Mouse (Mus musculus): ENCODE measurements around the gene Ramp1.

The Ramp1 gene

DNA sequence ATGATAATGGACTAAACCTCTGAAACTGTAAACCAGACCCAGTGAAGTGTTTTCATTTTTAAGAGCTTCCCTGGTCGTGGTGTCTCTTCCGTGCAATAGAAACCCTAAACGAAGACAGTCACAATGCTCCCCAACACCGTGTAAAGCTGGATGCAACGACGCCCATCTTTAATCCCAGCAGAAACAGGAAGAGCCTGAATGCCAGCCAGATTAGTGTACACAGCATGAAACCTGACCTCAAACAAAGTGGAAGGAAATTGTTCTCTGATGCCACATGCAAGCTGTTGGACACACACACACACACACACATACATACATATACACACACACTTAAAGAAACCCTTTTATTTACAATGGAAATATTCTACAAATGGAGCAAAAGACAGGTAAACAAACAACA, 51.5 kb downstream of the Ramp1 start:
- in situ Hi-C loops (cut with MboI, MseI) = no loop called here

DNA sequence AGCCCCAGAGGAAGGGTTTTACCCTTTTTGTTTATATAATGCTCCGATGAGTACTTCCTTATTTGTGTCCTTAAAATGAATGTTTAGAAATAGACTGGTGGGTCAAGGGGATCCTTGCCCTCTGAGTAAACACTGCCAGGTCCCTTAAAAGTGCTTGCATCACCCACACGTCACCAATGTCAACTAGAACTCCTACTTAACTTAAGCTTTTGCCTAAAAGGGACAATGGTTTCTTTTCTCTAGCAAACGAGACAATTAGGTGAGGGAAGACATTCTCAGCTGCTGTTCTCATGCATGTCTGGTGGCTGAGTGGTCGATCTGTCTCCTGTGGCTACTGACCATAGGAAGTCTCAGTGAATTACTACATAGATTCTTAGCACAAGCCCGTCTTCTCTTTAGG, 52.3 kb downstream of the Ramp1 start:
- in situ Hi-C loops (cut with MboI, MseI) = no loop called here

DNA sequence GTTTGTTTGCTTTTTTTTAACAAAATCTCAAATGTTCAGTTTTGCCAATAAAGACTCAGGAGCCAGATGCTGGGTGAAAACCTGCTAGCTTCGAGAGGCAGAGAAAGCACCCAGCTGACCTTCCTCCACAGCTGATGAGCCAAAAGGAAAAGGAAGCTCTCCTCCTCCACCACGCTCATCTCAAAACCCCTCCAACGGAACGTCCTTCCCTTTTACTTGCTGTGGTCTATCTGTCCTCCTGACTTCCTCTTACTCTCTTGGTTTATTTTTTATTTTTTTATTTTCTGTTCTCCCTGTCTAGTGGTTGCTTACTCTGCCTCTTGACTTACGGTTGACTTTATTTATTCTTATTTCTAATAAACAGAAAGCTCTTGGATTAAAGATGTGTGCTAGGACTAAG, 55.8 kb downstream of the Ramp1 start:
- in situ Hi-C loops (cut with MboI, MseI) = no loop called here

DNA sequence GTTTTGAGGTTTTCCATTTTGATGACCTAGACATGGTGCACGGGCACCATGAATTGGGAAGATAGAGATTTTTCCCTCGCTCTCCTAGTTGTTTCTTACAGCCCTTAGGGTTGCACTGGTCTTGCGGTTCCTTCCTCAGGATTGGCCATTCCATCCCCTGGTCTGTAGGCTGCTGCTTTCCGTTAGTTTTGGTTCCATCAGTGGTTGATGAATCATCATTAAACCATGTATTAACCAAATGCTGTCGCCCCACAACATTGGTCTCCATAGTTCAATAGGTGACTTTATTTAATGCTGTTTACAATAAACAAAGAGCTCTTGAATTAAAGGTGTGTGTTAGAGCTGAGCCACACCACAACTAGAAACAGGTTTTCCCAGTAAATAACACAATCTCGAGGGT, 58.1 kb downstream of the Ramp1 start:
- in situ Hi-C loops (cut with MboI, MseI) = no loop called here

DNA sequence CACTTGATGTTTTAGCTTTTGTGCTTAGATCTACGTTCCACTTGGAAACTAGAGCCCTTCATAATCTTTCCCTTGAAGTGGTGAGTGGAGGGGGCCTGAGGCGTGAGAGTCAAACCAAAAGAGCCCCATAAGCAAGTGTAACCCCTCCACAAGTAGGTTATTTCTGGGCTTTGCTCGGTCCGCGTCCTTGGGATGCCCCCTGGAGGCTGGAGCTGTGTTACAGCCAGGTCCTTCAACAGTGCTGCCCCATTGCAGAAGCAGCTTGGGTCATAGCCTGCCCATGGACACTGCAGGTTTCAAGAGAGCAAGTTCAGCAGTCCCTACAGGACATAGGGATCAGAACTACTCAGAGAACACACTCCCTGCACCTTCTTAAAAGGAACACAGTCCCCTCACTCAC, 59.5 kb downstream of the Ramp1 start:
- in situ Hi-C loops (cut with MboI, MseI) = no loop called here

DNA sequence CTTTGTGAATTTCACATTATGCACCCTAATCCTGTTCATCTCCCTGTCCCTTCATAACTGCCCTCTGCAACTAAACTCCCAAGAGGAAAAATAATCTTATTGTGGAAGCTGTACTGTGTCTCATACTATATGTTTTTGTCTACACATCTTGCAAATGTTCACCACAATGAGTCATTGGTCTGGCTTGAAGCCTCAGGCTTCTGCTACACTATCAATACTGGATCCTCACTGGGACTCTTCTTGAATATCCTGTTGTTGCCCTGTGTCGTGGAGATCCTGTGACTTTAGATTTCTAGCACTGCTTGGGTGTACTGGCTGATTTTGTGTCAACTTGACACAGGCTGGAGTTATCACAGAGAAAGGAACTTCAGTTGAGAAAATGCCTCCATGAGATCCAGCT, 60.2 kb downstream of the Ramp1 start:
- in situ Hi-C loops (cut with MboI, MseI) = loop anchor here in 1 of 2 experiments (5.0 kb wide), 1 partner anchor 57 kb away; no protein-coding TSS in a partner anchor

DNA sequence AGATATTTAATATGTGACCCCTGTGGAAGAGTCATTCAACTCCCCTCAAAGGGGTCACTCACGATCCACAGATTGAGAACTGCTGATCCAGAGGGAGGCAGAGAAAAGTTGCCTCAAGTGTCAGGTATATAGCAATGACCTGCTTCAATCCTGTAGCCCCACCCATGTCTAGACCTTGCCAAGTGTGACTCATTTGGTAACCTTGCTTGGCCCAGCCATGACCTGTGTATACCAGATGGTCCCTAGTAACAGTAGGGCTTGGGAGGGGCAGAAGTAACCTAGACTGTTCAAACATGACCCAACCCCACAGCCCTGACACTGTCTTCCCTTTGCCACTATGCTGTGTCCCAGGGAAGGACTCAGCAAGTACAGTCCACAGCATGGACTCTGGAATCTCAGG, 61.1 kb downstream of the Ramp1 start:
- in situ Hi-C loops (cut with MboI, MseI) = loop anchor here in 1 of 2 experiments (5.0 kb wide), 1 partner anchor 58 kb away; no protein-coding TSS in a partner anchor

DNA sequence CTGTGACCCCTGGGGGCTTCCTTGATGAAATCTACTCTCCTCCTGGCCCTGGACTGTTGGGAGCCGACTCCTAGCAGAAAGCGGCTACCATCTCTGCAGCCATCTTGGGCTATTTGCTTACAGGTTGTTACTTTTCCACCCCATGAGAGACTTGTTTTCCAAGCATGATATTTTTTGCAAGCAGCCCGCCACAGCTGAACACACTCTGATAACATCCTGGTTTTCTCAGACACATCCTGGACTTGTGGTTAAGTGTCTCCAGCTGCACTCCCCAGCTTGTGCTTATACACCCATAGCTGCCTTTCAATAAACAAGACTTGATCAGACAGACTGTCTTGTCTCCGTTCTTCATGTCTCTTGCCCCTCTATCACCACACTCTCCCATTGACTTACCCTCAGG, 61.6 kb downstream of the Ramp1 start:
- in situ Hi-C loops (cut with MboI, MseI) = loop anchor here in 1 of 2 experiments (5.0 kb wide), 1 partner anchor 59 kb away; no protein-coding TSS in a partner anchor

DNA sequence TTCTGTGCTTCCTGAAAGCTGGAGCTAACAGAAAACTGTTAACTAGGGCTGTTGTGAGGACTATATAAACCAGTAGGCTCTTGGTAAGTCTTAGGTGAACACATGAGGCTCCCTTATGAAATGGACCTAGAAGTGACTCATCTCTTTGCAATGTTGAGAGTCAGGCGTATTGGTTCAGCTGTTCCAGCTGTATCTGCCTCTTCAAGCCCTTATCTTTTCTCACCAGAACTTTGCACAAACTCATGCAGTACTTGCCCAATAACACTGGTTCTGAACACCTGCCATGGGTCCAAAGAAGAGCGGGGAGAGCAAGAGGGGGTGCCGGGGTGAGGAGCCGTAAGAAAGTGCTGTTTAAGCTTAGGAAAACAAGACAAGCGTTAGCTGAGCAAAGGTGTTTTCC, 68.6 kb downstream of the Ramp1 start:
- in situ Hi-C loops (cut with MboI, MseI) = loop anchor here in 1 of 2 experiments (5.0 kb wide), 1 partner anchor 66 kb away; no protein-coding TSS in a partner anchor

DNA sequence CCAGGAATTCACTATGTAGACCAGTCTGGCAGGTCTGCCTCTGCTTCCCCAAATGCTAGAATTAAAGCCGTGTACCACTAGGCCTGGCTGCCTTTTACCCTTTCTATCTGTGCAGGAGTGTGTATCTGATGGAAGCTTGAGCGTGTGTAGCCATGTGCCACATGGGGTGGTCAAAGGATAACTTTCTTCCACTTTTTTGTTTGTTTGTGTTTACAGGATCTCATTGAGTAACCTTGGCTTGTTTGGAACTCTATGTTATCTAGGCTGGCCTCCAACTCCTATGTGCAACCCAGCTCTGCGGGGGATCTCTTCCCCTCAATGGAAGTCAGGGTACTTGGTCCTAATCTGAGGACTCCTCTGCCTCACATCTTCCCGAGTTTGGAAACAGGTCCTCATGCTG, 69.3 kb downstream of the Ramp1 start:
- in situ Hi-C loops (cut with MboI, MseI) = loop anchor here in 1 of 2 experiments (5.0 kb wide), 1 partner anchor 67 kb away; no protein-coding TSS in a partner anchor

DNA sequence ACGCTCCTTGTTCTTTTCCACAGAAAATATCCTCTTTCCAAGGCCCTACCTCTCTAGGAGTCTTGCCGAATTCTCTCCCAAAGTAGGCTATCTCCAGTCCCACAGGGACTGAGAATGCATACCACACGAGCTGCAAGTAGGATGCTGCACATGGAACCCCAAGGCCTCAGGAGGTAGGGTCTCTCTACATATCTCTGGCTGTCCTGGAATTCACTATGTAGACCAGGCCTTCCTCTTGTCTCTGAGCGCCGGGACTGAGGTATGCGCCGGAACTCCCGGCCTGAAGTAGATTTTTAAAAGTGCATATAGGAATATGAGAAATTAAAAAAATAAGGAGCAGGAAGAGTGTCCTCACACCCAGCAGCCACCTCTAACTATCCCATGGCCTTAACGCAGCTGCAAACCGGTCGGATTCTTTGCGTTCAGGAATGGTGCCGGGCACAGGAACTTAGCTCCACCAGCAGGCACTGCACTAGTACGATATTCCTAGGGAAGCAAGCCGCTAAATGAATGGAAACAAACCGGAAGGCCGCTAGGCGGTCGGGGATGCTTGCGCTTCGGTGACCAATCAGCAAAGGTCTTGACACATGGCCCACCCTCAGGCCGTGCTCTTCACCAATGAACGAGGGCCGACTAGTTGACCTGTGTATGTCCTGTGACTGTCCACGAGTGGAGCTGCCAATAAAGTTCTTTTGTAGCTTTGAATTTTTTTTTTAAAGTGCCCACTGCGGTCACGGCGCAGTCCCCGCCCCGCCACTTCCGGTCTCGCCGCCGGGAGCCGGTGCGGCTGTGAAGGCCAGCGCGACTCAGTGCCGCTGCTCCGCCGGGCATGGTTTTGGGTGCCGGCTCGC, 70.2 kb downstream of the Ramp1 start, which contains the start of gene Ube2f:
Gene Ube2f (plus strand): TSS at position 741 of the 851 bp plus-strand sequence.
- in situ Hi-C loops (cut with MboI, MseI) = loop anchor here in 1 of 2 experiments (5.0 kb wide), 1 partner anchor 67 kb away; no protein-coding TSS in a partner anchor

DNA sequence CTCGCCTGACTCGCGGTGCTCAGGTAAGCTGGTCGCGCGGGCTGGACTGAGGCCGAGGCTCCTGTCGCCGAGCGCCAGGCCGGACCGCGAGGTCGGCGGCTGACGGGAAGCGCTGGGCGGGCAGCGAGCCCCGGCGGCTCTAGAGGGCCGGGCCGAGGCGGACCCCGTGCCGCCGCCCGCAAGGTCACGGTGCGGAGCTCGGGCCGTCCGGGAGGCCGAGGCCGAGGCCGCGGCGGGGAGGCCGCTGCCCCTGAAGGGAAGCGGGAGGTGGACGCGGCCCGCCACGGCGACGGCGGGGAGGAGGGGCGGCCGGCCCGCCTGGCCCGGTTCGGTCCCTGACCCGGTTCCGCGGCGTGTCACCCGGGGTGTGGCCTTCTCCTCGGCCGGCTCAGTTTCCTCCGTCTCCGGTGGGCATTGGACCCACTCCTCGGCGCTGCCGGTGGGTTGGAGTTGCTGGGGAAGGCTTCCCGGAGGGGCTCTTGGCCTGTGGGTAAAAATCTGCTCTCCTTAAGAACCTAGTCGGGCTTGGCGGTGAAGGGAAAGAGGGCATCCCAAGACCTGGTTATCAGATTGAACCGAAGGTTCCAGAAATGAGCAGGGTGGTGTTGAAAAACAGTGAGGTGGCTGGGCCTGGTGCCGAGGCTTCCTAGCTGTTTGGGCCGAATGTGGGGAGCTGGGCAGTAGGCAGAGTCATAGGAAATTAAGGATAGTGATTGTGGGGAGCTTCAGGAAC, 71.0 kb downstream of the Ramp1 start:
- in situ Hi-C loops (cut with MboI, MseI) = no loop called here

DNA sequence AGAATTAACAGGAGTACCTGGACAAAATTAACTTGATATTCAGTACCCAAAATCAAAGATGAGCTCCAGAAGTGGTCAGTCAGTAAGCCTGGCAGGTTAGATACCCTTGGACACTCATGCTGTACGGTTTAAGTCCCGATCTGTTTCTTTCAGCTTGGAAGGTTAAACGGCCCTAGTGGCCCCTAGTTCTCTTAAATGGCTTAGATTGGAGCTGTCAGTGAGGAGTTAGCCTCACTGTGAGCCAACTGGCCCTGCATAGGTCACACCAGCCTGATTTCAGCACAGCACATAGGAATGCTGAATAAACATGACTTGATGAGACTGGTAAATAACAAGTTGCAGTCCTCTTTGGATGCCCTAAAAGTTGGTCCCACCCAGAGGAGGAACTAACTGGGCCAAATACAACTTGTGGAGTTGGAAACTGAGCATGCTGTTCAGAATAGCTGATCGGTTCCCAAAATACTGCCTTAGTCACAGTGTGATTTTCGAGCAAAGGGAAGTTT, 71.6 kb downstream of the Ramp1 start:
- in situ Hi-C loops (cut with MboI, MseI) = no loop called here

DNA sequence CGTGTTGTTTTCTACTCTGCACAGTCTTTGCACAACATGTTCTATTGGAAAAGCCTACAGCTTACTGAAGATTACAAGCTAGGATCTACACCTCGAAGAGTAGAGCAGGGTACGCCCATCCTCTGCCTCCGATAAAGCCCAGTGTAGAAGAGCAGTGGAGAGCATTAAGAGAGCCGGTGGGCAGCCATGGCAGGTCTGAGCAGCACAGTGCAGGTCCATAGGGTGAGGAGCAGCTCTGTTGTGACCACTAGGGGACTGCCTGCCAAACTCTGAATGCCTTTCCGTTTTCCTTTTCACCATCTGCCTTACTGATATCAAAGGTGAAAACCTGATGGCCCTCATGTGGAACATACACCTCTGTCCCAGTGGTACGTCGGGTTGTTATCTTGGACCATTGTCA, 72.3 kb downstream of the Ramp1 start:
- in situ Hi-C loops (cut with MboI, MseI) = no loop called here

DNA sequence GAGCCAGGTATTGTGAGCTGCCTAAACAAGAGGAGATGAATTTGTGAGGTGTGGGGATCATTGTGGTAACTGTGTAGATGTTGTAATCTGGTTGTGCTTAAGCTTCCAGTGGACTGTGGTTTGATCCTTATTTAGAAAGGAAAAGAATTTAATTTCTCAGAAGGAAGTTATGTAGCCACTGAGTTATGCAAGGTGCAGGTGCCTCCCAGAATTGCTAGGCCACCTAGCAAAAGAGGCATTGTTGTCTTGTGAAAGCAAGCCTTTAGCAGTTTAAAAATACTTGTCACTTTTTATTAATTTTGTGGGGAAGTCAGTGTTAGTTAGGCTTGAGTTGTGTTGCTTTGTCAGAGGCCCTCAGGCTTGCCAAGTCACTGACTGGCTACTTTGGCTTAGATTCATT, 78.3 kb downstream of the Ramp1 start:
- in situ Hi-C loops (cut with MboI, MseI) = no loop called here

DNA sequence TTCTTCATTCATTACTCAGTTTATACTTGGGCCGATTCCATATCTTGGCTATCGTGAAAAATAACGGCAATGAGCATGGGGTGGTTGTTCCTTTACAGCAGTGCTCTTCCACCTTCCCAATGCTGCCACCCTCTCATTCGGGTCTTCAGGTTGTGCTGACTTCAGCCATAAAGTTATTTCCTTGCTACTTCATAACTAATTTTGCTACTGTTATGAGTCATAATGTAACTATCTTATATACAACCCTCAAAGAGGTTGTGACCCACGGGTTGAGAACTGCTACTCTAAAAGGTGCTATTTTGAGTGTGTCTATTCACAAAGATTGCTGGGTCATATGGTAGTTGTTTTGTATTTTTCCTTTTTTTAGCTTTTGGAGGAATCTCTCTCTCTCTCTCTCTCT, 80.2 kb downstream of the Ramp1 start:
- in situ Hi-C loops (cut with MboI, MseI) = no loop called here

DNA sequence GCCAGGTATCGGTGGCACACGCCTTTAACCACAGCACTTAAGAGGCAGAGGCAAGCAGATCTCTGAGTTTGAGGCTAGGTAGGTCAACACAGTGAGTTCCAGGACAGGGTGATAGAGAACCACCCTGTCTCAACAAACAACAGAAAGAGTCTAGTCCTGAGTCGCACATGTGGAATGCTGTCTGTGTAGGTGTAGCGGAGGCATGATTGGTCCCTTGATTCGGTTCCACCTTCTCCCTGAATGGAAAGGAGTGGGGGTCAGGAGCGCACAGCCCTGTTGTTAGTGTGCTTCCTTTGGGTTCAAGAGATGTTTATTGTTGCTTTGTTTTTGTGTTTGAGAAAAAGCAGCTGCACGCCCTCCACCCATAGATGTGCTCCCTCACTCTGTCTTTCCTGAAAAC, 82.9 kb downstream of the Ramp1 start:
- in situ Hi-C loops (cut with MboI, MseI) = no loop called here

DNA sequence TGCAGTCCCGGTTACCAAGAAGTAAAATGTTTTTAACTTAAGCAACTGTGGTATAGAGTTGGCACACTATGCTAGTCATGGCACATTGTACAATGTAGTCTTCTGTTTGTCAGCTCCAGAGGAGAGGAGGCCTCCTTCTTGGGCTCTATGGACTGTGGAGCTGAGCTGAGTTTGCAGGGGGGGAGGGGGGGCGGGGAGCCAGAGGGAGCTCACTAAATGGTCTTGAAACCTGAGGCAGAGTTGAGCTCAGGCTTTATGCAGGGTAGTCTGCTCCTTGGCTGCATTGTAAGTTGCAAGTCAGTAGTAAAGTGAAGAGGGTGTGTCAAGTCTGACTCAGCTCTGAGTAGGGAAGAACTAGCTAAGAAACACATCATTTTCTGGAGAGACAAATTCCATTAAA, 92.6 kb downstream of the Ramp1 start:
- in situ Hi-C loops (cut with MboI, MseI) = no loop called here

All from T-helper 17 cell (primary cell).